Mouse (Mus musculus) frontal cortex, postnatal 14 days (tissue): ENCODE measurements at regions not wholly inside any gene's neighbourhood (a gene's known extent, or its start where the extent isn't known, plus 50 kb on each side); places are given as distances from the start of the nearest gene placed in this dataset.

Experiments used
- DNase-seq, 2 experiments: peaks; one replicate each; pipeline ENCODE4 v3.0.0; 2022; ENCODE audit warnings: low spot score in 2 of 2

DNA sequence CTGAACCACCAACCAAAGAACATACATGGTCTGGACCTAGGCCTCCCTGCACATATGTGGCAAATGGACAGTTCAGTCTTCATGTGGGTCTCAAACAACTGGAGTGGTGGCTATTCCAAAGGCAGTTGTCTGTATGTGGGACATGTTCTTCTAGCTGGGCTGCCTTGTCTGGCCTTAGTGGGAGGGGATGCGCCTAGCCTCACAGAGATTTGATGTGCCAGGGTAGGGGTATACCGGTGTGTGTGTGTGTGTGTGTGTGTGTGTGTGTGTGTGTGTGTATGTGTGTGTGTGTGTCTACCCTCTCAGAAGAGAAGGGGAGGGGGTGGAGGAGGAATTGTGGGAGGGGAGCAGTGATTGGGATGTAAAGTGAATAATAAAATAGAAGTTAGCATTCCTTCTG, 344.0 kb downstream of the Dhx35 start:
- DNase-seq = no peak

DNA sequence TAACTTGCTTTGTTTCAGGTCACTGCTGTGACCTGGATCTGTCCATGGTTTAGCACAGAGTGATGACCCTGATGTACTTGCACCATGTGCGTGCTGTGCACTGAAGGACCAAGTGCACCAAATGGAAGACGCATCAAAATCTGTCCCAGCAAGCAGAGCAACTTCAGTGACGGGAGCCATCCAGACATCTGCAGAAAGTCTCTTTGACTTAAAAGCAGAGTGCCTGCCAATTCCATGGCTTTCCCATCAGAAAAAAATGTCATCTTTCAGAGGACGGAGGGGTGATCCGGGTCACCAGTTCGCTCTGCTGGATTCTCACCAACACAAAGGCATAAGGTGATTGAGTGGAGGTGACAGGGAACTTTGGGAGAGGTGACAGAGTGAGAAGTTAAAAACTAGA, 351.4 kb downstream of the Dhx35 start:
- DNase-seq = no peak

GRCm38 (mm10) chr2:159163985-159164384, 369.4 kb downstream of the Dhx35 start:
- DNase-seq = peak in 1 of 2 experiments; percentile 17

GRCm38 (mm10) chr2:159168553-159169064, 374.0 kb downstream of the Dhx35 start:
- DNase-seq = no peak

DNA sequence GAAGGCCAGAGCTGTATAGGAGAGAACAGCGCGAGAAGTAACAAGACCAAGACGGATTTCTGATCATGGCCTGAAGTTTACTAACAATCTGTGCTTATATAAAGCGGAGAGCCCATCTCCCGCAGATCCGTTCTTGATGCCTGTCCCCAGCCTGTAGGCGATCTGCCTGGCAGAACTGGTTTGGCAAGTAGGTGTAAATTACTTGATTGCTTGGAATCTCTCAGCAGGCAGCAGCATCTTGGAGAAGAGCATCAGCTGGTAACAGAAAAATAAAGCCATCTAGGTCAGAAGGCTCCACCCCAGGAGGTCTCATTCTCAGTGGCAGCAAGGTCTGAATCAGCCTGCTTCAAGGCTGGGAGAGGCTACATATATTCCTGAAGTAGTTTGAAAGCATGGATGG, 401.5 kb downstream of the Dhx35 start:
- no peak for DNase-seq

- DNase-seq = no peak
These were observed 437.7 kb downstream of the Dhx35 start for GRCm38 (mm10) chr2:159232266-159232665.

GRCm38 (mm10) chr2:159235000-159235399, 440.4 kb downstream of the Dhx35 start:
- peak in 1 of 2 experiments; percentile 5 for DNase-seq

DNA sequence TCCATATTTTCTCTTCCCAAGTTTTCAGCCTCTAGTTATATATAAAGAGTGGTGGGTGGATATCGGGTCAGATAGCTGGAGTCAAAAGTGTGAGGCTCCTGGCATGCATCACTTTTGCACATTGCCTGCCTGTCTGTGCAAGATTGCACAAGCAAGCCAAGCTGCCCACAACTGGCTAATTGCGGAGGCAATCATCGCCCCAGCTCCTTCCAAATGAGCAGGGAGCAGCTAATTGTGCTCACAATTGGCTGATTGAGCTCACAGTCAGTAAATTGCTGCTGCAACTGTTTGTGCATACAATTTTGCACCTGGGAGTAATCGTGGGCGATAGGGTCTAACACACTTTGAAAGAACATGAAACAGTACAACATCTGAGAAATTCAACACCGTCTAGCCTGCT, 455.5 kb downstream of the Dhx35 start:
- no peak for DNase-seq

DNA sequence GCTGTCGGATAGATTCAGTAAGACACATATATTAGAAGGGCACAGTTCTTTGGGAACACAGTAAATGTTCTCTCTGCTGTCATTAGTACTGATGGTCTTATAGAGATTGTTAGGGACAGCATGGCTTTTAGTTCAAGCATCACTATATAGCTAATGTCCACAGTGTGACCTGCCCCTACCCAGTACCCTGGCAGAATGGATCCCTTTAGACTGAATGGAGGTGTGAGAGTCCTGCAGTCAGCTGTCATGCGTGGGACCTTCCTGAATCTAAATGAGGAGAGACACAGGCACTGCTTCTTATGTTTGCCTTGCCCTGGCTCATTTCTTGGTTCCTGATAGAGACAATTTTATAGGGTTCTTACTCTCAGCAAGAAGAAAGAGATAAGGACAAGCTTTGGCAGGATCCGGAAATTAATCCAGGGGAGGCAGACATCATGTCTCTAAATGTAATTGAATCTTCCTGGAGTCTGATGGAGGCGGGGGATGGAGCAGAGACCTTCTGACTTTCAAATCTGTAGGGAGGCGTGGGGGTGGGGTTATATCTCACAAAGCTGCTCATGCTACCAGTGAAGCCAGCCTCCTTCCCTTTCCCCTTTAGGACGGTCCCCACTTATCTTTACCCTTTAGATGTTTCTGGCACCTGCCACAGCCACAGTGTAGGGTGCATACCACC, 456.5 kb downstream of the Dhx35 start:
- no peak for DNase-seq

DNA sequence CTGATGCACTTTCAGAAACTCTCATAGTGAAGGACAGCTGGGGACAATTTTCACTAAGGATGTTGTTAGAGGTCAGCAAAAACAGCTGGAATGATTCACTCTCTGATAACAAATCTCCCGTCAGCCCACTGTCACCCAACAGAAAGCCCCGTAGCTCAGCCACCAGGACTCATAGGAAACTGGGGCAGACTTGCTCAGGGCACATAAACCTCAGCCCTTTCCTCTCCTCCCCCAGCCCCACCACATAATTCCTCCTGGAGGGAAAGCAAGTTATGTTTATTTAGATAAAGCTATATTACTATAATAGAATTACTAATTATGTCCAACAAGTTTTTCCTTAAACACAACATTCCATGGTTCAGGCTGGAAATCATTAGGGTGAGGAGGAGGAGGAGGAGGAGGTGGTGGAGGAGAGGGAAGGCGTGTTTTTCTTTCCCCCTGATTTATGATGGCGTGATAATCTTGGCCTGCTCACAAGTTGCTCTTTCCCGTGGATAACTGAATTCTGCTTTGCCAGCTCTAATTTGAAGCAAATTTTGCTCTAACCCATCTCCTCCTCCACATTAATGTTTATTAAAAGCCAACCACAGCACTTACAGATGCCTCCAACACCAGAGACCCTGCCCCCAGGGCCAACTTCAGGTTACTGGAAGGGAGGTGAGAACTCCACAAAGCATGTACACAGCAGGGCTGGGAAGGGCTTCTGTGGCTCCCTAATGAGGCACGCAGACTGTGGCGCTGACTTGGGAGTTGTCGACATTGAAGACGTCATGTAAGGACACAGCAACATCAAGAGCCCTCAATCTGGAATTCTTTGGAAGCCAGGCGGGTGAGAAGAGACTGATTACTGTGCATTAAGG, 475.8 kb downstream of the Dhx35 start:
- no peak for DNase-seq

DNA sequence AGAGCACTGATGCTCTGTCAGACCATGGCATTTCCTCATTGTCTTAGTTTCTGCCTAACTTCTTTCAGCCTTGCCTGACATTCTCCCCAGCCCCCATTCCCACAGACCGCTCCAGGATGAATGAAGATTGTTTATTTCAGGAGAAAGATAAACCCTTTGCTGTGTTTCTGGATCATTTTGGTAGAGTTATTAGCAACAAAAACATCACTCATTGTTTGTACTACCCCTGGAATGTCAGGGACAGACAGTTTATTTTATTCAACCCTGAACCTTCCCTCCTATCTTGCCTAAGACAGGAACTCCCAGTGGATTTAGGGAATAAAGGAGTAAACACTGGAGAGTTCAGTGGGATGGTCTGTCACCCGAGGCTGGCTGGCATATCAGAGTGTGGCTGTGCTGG, 484.3 kb downstream of the Dhx35 start:
- DNase-seq = no peak

GRCm38 (mm10) chr2:159281558-159282320, 487.1 kb downstream of the Dhx35 start:
- no peak for DNase-seq

- no peak for DNase-seq
These were observed 489.5 kb downstream of the Dhx35 start for GRCm38 (mm10) chr2:159284100-159284499.

DNA sequence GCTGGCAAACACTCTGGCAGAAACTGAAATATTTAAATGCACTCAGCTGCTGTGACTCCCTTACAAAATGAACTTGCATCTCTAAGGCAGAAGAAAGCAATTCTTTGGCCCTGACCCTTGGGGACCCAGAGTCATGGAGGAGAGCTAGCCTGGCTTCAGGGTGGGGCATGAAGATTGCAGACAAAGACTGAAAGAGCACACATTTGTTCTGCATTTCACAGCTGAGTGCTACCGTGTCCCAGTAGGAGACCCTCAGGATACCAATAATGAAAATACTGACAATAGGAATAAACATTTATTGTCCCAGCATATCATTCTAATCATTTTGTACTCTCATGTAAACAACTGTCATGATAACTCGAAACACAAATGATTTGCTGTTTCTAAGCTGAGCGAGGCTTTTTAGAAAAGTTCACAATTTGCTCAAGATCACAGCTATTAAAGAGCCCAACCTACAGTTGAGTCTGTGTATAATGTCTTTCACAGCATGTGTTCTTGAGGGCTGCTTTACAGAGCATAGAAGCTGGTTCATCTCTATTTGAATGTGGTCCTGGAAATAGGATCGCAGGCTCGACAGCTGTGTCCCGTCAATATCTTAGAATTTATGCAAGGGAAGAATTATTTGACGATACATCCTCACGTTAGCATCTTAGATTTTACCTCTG, 490.1 kb downstream of the Dhx35 start:
- no peak for DNase-seq

- no peak for DNase-seq
These were observed 493.5 kb downstream of the Dhx35 start for GRCm38 (mm10) chr2:159287996-159288563.

DNA sequence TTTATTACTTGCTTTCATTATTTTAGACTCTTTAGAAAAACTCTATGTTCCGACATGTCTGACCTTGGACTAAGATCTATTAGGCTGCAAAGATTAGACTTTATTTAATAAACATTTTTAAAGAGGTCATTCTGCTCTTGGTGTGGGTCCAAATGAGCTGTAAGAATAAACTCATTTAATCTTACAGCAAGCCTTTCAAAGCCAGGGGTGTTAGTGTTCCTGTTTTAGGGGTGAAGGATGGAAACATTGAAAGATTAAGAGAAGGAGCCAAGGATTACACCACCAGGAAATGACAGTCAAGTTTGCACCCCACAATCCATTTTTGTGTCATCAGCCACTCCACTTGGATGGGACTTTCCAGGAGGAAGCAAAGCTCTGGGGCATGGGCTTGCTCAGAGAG, 495.5 kb downstream of the Dhx35 start:
- no peak for DNase-seq

GRCm38 (mm10) chr2:159307001-159307400, 512.4 kb downstream of the Dhx35 start:
- no peak for DNase-seq

GRCm38 (mm10) chr2:159334711-159335110, 540.1 kb downstream of the Dhx35 start:
- DNase-seq = no peak

DNA sequence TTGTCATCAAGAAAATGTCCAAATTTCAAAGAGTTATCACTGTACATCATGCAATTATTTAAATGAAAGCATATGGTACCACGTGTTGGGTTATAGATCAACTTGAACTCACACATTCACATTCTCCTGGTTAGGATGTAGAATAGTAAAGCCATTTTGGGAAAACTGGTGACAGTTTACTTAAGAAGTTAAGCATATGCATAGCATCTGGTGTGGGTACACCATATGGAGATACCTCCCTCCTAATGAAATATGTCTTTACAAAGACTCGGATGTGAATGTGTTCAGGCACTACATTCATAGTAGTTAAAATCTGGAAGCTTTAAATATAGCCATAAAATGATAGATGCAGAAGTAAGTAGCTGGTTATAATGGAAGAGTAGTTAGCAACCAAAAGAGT, 542.0 kb downstream of the Dhx35 start:
- DNase-seq = no peak

DNA sequence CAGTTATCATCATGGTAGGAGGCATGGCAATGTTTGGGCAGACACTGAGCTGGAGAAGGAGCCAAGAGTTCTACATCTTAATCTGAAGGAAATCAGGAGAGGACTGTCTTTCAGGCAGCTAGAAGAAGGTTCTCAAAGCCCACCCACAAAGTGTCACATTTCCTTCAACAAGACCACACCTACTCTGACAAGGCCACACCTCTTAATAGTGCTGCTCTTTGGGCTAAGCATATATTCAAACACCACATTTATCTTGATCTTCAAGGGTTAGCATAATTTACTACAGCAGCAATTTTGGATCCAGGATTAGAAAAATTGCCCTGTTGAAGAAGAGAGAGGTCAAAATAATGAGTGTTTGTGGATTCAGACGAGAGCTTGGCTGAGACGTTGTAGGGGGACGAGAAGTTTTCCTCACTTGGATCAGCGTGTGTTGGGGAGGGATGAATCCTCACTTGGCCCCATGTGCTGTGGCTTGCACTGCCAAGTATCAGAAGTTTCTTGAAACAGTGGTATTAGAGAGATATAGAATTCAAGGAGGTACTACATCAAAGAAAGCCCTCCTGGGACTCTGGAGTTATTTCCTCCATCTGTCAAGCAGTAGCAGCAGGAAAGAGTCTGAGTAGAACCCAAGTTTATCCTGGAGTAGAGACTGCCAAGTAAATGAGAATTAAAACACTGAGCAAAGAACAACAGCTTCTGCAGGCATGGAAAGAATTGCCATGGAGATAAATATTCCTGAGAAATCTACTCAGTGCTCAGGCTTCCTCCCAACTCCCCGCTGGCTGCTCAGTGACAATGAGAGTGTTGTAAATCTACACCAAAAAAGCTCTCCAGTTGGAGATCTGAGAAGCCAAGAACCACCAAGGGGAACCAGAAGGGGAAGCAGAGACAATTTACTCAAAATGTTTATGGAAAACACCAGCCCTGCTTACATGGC, 549.3 kb downstream of the Dhx35 start:
- no peak for DNase-seq
